Mouse (Mus musculus): ENCODE measurements around the gene Hs2st1.

The Hs2st1 gene

DNA sequence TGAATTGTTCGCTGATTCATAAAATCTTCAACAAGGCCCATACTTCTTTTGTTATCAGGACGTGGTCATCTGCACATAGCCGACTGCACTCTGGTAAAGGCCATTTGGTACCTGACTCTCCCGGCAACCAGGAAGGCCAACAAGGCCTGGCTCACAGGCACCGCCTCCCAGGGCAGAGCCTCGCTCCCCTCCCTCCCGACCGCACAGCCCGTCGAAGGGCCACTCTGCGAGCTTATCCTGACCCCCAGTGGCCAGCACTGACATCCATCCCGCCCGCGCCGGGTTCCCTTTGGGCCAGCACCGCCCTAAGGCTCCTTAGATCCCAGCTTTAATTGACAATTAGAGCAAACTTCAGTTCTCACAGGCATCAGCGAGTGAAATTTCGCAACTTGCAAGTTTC lies 189.1 kb downstream of the Hs2st1 start:
- peak; percentile 53 to 75 for DNase-seq

DNA sequence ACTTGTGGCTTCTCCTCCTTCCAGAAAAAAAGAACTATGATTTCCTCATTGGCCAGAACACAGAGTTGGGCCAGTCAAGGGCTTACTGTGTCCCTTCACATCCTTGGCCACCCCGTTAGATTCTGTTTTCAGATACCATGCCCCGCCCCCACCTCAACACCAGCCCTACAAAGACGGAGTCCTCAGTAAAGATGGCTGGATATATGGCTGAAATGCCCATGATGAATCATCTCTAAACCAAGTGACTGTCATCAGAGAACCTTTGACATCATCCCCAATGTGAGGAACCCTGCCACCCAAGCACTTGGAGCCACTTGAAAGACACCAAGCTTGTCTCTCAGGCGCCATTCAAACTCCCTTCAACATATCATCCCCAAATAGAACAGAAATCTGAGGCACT lies 190.2 kb downstream of the Hs2st1 start:
- DNase-seq, result no peak

Measured in cerebellum, postnatal 14 days (tissue).